Mouse (Mus musculus) CD4-positive naive resting alpha-beta T cell, adult 76 days (primary cell): ENCODE measurements around the gene Patz1. TPM values are rescaled to one million over a fixed set of nuclear protein-coding genes. Genes with fewer than 3 reads are reported as not detected.

Source experiments
- total RNA-seq: library from RNA; stranded (reverse); gene quantifications from one replicate; pipeline ENCODE4 v1.2.4, GENCODE M21; 2023

The Patz1 gene
- total RNA-seq = 86.1 TPM

DNA sequence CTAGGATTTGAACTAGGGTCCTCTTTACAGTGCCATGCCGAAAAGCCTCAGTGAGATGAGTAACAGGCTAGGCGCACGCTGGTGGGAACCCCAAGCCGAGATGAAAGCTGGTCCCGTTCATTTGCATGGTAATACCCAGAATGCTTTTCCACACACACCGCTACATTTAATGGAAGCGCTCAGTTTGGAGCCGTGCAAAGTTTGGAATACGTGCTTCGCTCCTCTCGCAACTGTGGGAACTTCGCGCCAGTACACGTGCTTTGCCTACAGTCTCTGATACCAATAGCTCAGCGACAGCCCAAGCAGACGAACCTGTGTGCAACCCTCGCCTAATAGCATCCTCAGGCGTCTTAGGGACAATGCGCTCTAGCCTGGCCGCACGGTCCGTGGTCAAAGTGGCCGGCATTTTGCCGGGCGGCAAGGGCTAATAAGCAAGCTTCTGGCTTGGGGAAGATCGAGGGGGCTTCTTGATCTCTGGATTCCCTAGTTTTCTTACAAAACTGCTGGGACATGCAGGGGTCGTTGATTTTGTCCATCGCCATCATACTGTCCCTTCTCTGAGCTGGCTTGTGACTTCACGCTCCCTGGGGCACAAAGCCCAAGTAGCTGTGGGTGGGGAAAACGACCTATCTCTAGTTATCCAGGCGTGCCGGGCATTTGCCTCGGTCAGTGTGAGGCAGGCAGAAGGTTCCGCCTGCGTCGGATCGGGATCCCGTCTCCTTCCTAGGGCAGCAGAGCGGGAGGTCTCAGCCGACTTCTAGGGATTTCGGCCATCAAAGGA is at the start of gene Patz1:
Patz1 (plus strand) TSS at position 354 of the 781 bp plus-strand sequence.

DNA sequence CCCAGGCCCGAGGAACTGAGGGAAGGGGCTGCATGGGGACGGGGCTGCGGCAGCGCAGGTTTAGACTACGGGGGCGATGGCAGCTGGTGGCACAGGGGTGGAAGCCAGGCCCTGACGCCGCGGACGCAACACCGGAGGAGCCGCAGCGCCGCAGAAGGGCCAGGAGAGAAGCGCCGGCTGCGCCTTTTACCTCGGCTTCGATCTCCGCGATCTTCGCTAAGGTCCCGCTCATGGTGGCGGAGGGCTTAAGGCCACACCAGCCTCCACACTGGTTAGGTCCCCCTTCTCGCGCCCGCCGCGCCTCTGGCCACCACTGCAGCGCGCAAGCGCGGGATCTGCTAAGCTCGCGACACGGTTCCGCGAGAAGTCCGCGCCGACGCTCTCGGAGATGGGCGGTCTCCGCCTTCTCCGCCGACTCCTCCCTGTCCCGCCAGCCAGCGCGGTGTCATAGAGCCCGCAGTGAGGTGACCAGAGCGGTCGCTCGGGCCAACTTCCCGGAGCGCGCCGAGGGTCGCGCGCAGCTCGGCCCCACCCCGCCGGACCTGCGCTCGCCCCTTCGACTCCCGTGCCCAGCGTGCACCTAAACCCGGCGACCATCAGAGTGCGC is 22.5 kb upstream of the Patz1 start, which contains the start of gene Drg1:
Drg1 (minus strand) TSS at position 337 of the 607 bp plus-strand sequence.

DNA sequence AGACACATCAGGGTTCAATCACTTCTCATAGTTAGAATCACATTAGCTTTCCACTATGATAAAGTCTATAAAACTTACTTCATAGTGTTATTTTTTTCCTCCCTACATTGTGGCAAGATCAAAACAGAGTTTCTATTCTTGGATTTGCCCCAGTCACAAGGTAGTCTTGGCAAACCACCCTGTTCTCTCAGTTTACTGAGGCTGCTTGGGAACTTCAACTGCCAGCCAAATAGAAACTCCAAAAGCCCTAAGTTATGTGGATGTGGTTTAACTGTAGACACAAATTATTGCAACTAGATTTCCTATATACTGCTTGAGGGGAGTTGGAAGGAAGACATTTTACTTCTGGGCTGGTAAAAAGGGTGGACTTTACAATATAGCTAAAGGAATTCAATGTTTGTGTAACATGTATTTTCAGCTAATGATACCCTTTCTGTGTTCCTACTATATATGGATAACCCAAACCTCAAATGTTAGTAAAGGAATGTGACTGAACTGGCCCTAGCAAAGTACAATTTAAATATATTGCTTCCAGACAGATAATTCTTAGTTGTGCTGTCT is 41.3 kb downstream of the Patz1 start, which contains the start of gene Pik3ip1:
Pik3ip1 (plus strand) TSS at position 511 of the 561 bp plus-strand sequence.

Other genes with a start within 250 kb of the Patz1 start
- gene Sfi1, start 95.4 kb upstream of the Patz1 start, total RNA-seq = 94.6 TPM
- gene Eif4enif1, start 86.5 kb upstream of the Patz1 start, total RNA-seq = 67.6 TPM
- gene Drg1, start 22.5 kb upstream of the Patz1 start, total RNA-seq = 56.1 TPM
- 378 TPM for gene Pik3ip1, start 41.5 kb downstream of the Patz1 start, total RNA-seq
- gene Limk2, start 120.3 kb downstream of the Patz1 start, total RNA-seq = 87.4 TPM
- 26.8 TPM for gene Rnf185, start 163.5 kb downstream of the Patz1 start, total RNA-seq
- gene Pla2g3, start 199.4 kb downstream of the Patz1 start, total RNA-seq = not detected
- gene Inpp5j, start 215.9 kb downstream of the Patz1 start, total RNA-seq = not detected
- 1.2 TPM for gene Selenom, start 225.8 kb downstream of the Patz1 start, total RNA-seq